Mouse (Mus musculus) c-Kit-negative CD71-positive TER-119-positive erythroid progenitor cells, embryonic 14.5 days (primary cell): ENCODE results near the gene Map3k9.

Experiments used
- DNase-seq: peaks from one replicate; pipeline ENCODE4 v3.0.0-alpha.2; 2013; ENCODE audit warnings: low read depth, low spot score

Map3k9 gene

GRCm38 (mm10) chr12:81712618-81713017, 68.4 kb downstream of the Map3k9 start:
- no peak for DNase-seq

GRCm38 (mm10) chr12:81702903-81703302, 78.1 kb downstream of the Map3k9 start:
- no peak for DNase-seq

GRCm38 (mm10) chr12:81698011-81698410, 83.0 kb downstream of the Map3k9 start:
- no peak for DNase-seq

- DNase-seq: no peak
These were observed 89.7 kb downstream of the Map3k9 start for GRCm38 (mm10) chr12:81691177-81691730.

- DNase-seq: no peak
These were observed 90.2 kb downstream of the Map3k9 start for GRCm38 (mm10) chr12:81690751-81691150.

- DNase-seq: no peak
These were observed 90.9 kb downstream of the Map3k9 start for GRCm38 (mm10) chr12:81690111-81690510.

GRCm38 (mm10) chr12:81689505-81690056, 91.4 kb downstream of the Map3k9 start:
- DNase-seq: no peak

GRCm38 (mm10) chr12:81688537-81688936, 92.4 kb downstream of the Map3k9 start:
- no peak for DNase-seq

- DNase-seq: no peak
These were observed 93.1 kb downstream of the Map3k9 start for GRCm38 (mm10) chr12:81687873-81688272.

- DNase-seq: no peak
These were observed 94.4 kb downstream of the Map3k9 start for GRCm38 (mm10) chr12:81686406-81687117.

- DNase-seq: no peak
These were observed 95.0 kb downstream of the Map3k9 start for GRCm38 (mm10) chr12:81685981-81686380.

GRCm38 (mm10) chr12:81684096-81684495, 96.9 kb downstream of the Map3k9 start:
- no peak for DNase-seq

- no peak for DNase-seq
These were observed 97.6 kb downstream of the Map3k9 start for GRCm38 (mm10) chr12:81683395-81683794.

- DNase-seq: no peak
These were observed 101.0 kb downstream of the Map3k9 start for GRCm38 (mm10) chr12:81679807-81680529.

GRCm38 (mm10) chr12:81675557-81675956, 105.4 kb downstream of the Map3k9 start:
- no peak for DNase-seq
